Mouse (Mus musculus) hindlimb bud, embryonic 11.5 days (tissue): ENCODE measurements around the gene Afap1.

Experiments used
- DNase-seq: peaks from one replicate; pipeline ENCODE4 v3.0.0-alpha.2; 2012; ENCODE audit warnings: low read depth, low spot score; ENCODE audit errors: extremely low spot score

Afap1 gene

GRCm38 (mm10) chr5:35971841-35972578, 78.9 kb downstream of the Afap1 start:
- peak; percentile 53 for DNase-seq

DNA sequence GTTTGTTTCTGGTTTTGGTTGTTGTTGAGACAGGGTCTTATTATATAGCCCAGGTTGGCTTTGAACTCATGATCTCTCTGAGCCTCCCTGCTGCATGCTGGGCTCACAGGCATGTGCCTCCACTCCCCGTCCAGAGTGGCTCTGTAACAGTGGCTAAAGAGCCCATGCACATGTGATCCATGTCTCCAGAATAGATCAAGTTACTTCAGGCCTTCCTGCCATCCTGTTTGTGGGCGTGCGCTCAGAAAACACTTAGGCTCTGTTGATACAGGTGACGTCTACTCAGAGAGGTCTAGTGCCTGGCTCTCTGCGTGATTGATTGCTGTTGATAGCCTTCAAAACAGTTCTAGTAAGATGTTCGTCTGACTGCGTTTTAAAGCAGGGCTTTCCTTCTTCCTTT, 79.6 kb downstream of the Afap1 start:
- no peak for DNase-seq

DNA sequence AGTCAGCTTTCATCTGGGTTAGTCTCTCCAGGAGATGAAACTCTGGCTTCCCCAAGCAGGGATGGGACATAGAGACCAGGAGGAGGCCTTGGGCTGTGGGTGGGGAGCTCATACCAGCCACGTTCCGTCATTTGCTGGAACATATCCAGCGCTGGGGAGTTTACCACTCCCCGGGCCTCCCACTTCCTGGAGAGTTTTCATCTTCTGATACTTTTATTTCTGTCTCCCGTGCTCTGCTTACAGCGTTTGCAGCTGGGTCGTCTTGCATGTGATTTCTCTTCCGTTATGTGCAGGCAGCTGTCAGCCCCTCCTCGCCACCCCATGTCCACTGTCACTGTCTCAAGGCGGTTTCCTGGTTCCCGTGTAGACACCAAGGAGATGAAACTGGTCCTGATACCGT, 80.7 kb downstream of the Afap1 start:
- no peak for DNase-seq

GRCm38 (mm10) chr5:35974265-35974664, 81.1 kb downstream of the Afap1 start:
- no peak for DNase-seq

GRCm38 (mm10) chr5:35975681-35976080, 82.6 kb downstream of the Afap1 start:
- DNase-seq = no peak

DNA sequence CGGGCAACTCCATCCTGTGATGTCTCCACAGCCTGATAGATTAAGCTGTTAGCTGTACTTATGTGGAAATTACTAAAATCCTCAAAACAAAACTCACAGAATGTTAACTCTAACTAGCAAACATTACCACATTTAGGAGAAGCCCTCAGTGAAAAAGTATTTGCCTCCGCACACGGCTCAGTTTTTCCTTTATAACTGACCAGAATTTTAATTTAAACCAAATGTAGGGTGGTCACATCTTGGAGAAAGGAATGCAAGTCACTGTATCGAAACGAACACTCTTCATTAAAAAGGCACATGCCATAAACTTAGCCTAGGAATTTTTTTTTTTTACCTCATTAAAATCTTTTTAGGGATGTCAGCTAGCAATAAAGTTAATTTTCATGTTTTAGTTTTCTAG, 87.4 kb downstream of the Afap1 start:
- no peak for DNase-seq

DNA sequence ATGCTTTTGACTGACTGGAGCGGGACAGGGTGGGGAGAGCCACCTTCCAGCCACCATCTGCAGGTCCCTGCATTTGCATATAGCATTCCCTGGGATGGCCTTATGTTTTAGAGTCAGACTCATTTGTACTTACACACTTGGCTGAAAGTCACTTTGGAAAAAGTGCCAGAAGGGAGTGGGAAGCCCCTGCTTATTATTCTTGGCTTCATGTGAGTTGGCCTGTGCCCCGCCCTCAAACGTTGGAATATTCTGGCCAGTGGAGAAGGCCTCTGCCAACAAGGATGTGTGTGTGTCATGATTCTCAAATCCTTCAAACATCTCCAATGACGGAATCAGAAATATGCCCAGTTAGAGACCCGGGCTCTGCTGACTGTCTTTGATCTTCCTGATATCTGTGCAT, 88.2 kb downstream of the Afap1 start:
- no peak for DNase-seq

GRCm38 (mm10) chr5:35981976-35982375, 88.9 kb downstream of the Afap1 start:
- peak; percentile 37 for DNase-seq

- no peak for DNase-seq
Observed at GRCm38 (mm10) chr5:35985611-35986010, 92.5 kb downstream of the Afap1 start.

DNA sequence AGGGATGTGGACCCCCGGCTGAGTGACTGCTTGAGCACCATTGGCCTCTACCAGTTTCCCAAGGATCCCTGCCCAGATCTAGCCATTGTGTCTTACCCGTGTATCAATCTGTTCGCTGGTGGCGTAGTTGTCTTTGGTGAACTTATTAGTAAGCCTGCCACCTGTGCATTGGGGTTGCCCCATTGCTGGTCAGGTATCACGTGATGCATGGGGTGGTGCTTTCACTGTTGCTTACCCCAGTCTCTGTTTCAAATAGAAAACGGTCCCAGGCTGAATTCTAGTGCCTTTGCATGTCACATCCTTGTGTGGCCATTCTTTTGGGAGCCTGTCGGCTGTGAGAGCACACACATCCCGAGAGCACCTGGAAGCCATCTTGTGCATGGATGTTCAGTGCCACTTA, 95.0 kb downstream of the Afap1 start:
- no peak for DNase-seq

GRCm38 (mm10) chr5:35989506-35989905, 96.4 kb downstream of the Afap1 start:
- no peak for DNase-seq

DNA sequence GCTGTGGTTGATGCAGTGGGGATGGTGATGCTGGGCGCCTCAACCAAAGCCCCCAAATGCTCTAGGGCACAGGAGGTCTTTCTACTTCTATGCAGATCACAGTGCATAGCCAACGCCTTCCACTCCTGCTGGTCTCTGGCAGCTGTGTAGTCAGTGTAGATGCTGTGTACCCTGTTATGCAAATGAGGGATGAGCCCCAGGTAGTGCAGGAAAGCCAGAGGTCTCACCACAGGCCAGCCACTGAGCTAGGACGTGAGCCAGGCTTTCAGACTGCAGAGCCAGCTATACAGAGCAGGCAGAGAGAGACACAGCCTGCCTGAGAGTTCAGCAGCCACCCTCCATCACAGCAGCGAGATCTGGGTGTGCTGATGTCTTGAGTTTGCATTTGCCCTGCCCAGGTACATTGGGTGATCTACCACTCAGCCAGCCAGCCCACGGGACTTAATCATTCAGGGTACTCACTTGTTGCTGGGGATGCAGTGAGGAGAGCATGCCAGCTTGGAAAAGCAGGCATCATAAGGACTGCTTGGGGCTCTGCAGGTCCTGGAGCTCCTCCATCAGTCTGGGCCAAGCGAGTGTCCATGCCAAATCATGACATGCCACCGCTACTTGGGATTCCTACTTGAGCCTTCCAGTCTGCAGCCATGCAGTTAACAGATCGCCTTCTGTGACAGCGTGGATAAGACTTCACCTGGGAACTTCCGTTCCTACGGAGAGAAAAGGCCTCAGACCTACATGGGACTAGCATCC, 97.0 kb downstream of the Afap1 start:
- DNase-seq = no peak

GRCm38 (mm10) chr5:36003797-36004196, 110.7 kb downstream of the Afap1 start:
- no peak for DNase-seq

- DNase-seq = no peak
Observed at GRCm38 (mm10) chr5:36006106-36006505, 113.0 kb downstream of the Afap1 start.

GRCm38 (mm10) chr5:36006586-36006985, 113.5 kb downstream of the Afap1 start:
- no peak for DNase-seq

DNA sequence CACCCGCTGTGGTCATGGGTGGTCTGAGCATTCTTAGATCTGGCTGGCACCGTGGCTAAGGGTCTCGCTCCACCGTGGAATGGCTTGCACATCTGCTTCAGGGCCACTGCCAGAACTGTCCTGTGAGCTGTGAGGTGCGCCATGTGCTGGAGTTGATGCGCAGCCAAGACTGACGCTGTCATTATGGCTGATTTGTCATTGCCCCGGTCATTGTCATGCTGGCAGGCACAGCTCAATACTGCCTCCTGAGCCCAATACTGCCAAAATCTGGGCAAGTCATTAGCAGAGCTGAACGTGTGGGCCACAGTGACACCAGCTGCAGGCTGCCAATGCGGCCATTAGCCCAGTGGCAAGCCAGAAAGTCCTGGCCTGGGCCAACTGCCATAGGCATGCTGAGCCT, 114.5 kb downstream of the Afap1 start:
- no peak for DNase-seq

DNA sequence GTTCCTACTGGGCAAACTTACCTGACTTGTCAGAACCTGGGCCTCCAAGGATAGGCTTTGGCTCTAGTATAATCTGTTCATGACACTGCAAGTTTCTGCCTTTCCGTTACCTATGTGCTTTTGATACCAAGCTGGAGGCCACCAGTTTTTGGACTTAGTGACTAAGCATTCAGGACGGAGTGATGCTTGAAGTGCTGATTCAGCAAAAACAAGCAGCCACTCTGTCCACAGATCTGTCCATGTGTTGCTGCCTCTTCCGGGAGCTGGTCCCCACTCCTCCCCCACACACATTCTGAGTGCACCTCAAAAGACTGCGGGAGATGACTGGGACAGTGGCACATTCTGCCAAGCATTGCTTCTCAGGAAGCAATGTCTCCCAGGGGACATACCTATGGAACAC, 116.3 kb downstream of the Afap1 start:
- DNase-seq = no peak

DNA sequence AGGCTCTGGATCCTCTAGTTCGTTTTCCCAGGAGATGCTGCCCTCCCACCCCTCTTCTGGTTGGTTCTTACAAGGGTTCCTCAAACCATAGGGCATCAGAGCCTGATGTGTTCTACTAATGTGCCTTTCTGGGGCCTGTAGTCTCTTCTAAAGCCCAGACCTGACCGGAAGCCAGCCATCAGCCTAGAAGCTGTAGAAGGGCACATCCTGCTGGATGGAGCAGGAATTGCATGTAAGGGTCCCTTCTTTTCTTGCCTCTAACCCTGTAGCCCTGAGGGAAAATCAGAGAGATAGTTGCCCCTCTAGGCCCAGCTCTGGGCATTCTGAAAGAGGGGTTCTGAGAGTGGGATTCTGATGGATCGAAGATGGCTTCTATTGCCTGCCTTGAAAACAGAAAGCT, 125.2 kb downstream of the Afap1 start:
- DNase-seq = no peak

- no peak for DNase-seq
Observed at GRCm38 (mm10) chr5:36021091-36021490, 128.0 kb downstream of the Afap1 start.

DNA sequence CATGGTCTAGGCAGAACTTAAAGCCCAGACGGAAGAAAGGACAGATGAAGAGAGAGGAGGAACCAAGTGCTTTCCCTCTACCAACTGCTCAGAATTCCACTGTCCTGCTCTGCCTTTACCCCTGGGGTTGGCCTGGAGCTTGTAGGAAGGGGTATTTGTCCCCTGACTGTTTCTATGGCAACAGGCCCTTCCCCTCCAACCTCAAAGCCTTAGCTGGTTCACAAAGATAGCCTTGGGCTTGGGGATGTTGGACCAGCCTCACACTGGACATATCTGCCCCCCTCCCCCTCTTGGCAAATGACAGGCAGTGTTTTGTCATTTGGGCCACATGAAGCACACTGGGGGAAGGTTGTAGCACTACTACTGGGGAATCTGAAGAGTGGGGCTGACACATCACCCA, 129.2 kb downstream of the Afap1 start:
- DNase-seq = no peak

DNA sequence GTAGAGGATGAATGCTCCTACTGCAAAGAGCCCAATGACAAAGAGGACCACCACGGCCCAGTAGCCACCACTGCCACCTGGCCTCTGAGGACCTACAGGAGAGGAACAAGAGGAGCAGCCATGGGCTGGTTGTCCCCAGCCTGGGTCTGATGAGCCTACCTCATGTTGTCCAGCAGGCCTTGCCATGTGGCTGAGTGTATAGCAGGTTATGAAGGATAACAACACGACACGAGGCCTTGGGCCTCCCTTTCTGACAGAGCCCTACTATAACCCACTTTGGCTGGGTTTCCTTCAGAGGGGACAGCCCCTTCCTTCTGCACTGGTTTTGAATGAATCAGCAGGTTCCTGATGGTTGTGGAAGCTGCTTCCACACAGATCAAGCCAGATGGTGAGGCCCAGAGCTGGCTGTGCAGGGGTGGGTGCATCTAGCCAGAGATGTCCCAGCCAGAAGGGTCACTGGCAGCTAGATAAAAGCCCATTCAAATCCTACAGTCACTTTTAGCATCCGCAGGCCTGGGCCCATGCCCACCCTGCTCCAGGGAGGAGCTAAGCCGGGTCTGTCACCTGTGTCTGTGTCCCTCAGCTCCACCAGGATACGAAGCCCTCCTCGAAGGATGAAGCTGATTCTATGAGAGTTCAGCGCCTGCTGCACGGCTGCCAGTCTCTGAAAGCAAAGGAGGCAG, 131.0 kb downstream of the Afap1 start:
- no peak for DNase-seq

- DNase-seq = no peak
Observed at GRCm38 (mm10) chr5:36025076-36025475, 132.0 kb downstream of the Afap1 start.
